Mouse (Mus musculus): ENCODE results near the gene Tle4. TPM values are rescaled to one million over a fixed set of nuclear protein-coding genes. Genes with fewer than 3 reads are reported as not detected.

The Tle4 gene
- total RNA-seq, 2 experiments from 2014 or later: 10.8 to 12.1 TPM

DNA sequence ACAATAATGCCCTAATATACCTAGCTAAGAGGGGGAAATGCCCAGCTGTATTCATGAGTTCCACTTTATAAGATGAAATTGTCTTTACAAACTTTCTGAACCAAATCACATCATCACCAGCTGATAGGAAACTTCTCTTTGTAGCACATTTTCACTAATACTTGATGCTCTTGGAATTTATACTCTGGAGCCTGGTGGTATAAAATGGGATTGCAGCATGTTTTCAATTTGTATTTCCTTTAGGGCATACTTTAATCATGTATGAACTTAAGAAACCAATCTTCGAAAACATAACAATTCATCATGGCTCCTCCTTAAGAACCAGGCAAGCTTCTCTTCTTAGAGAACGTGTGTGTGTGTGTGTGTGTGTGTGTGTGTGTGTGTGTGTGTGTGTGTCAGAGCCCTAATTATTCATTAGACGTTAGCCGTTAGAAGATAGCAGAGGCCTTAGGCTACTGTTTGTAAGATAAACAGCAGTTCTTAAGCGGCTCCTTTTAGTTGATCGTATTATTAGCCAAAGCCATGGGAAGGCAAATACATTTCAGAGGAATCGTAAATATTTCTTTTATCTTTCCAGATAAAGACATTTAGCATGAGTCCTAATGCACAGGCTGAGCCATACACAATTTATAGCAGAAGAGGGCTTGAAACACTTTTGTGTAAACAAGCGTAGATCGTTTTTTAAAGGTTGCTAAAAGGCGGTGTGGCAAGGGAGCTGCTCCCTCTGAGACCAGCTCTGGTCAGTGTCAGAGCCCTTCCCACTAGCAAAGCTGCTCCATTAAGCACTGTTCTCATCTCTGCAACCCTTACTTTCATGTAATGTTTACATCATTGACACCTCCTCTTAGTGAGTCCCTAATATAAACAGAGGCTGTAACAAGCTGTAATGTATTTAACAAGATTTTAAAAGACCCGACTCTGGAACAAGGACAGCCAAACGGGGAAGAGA is 173.6 kb downstream of the Tle4 start:
- no peak for DNase-seq
- intact Hi-C loops (cut with DNase I): no loop called here

DNA sequence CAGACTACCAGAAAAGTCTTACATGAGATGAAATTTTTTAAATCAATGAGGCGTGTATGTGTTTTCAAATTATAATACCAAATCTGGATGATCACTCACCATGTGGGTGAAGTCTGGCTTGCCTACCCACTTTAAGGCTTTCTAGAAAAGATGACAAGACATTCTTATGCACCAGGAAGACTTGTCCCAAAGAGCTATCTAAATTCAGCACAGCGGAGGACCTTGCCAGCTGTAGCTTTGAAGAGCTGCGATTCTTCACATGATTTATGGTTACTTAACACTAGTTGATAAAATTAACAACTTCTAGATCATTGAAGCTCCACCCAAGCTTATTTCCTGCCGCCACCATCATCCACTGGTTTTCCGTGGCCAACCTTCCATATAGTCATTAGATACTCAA is 176.2 kb downstream of the Tle4 start:
- intact Hi-C loops (cut with DNase I): no loop called here
- DNase-seq: no peak

DNA sequence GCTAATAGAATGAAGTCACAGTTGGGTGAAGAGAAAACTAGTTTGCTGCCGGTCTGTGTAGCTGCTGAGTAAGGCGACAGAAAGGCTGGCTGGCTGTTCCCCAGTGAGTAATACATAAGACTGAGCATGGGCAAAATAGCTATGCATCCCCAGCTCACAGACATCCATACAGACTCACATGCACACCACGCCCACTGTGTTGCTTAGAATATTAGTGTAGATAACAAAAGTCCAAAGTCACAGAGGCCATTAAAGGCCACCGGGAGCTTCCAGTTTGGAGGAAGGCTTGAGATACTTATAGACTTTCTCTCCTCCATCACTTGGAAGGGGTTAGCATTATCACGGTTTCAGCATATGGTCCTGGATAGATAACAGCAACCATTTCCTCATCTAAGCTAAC is 178.0 kb downstream of the Tle4 start:
- intact Hi-C loops (cut with DNase I): no loop called here
- no peak for DNase-seq

DNA sequence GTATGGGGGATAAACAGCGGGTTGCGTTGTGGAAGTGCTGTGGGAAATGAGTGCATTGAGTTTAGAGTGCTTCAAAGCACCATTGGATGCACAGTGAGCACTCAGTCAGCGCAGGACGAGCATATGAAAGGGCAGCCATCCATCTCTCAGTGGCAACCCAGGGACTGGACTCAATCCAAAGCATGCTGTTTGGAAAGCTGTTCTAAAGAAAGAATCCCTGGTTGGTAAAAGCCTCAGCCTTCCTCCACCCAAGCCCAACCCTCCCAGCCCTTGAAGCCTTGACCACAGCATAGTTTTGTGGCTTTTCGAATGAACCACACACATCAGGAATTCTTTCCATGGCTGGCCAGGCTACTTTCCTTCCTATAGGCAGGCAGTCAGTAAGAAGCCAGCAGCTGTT is 181.0 kb downstream of the Tle4 start:
- intact Hi-C loops (cut with DNase I): no loop called here
- no peak for DNase-seq

DNA sequence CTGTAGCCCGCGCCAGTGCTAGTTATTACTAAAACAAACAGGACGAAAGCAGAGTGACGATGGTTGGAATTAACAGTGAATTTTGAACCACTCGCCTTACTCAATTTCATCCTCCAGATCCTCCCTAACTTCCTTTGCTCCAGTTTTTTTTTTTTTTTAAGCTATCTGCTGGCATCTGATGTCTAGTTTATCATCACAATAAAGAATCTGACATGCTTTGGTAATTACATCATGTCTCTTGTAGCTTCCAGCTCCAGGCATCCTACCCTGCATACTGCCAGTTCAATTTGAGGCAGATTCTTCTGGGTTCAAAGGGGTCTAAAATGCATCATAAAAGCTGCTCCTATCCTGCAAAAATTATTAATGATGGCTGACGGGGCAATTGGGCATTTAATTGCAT is 181.9 kb downstream of the Tle4 start:
- DNase-seq: no peak
- intact Hi-C loops (cut with DNase I): no loop called here

DNA sequence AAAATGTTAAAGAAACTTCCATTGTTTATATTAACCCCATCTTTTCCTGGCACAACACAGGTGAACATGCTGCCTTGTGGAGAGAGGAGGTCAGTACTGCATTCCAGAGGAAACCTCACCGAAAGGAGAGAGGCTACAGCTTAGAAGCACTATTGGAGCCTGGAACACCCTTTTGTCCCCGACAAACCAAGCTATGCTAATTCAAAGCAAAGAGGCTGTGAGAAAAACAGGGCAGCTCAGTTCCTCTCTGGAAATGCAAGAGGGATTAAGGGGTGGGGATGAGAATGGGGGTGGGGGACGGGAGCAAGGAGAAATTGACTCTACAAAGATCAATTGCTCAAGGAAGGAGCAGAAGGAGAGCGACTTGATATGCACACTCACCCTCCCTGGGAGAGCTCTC is 182.9 kb downstream of the Tle4 start:
- no peak for DNase-seq
- intact Hi-C loops (cut with DNase I): no loop called here

DNA sequence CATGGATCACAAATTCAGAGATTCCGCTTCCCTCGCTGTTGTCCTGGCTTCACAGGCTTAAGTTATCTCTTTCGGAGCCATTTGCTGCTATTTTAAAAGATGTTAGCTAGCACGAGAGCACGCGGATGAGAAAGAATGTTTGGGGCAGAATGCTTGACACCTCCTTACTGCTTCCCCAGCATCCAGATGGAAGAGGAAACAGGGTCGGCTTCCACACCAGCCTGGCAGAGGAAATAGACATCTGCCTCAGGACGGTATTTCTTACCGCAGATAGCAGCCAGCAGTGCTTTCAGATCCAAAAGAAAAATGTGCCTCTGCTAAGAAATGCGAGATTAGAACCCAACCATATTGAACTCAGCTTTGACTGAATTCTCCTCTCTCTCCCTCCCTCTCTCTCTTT is 191.2 kb downstream of the Tle4 start:
- DNase-seq: no peak
- intact Hi-C loops (cut with DNase I): no loop called here

Data from heart, postnatal 10 days (tissue).